Mouse (Mus musculus) ES-Bruce4 (cell line): Measurements from ENCODE around the gene Nmrk1. TPM values are rescaled to one million over a fixed set of nuclear protein-coding genes. Genes with fewer than 3 reads are reported as not detected.

Experiments
- H3K27ac ChIP-seq: 2 replicates; pipeline ENCODE4 v1.5.1; 2012; ENCODE audit warnings: low read length, inconsistent platforms; ENCODE audit not compliant: insufficient read depth
- H3K27me3 ChIP-seq: 2 replicates; pipeline ENCODE4 v1.6.1; 2012; ENCODE audit warnings: mild to moderate bottlenecking, low read length, inconsistent platforms; ENCODE audit not compliant: control insufficient read depth, poor library complexity, insufficient read depth, severe bottlenecking
- H3K36me3 ChIP-seq: 2 replicates; pipeline ENCODE4 v1.6.1; 2012; ENCODE audit warnings: inconsistent platforms, mild to moderate bottlenecking, low read length, moderate library complexity; ENCODE audit not compliant: control insufficient read depth, poor library complexity, insufficient read depth, severe bottlenecking
- H3K4me1 ChIP-seq: one replicate; pipeline ENCODE4 v1.8.1; 2011; ENCODE audit warnings: low read length; ENCODE audit not compliant: control insufficient read depth, insufficient read depth
- H3K4me3 ChIP-seq: 2 replicates; pipeline ENCODE4 v1.5.1; 2011; ENCODE audit warnings: low read depth, mild to moderate bottlenecking, low read length
- H3K9ac ChIP-seq: 2 replicates; pipeline ENCODE4 v1.6.1; 2012; ENCODE audit warnings: low read depth, mild to moderate bottlenecking, inconsistent platforms; ENCODE audit not compliant: poor library complexity, severe bottlenecking
- H3K9me3 ChIP-seq: replicated peaks from 2 replicates; pipeline ENCODE4 v1.6.1; 2012; ENCODE audit warnings: mild to moderate bottlenecking, low read length, inconsistent platforms; ENCODE audit not compliant: control insufficient read depth, poor library complexity, insufficient read depth, severe bottlenecking
- CTCF ChIP-seq: IDR thresholded peaks from one replicate; pipeline ENCODE4 v1.8.1; 2011; ENCODE audit warnings: low read depth, low read length
- EP300 ChIP-seq: IDR thresholded peaks from 2 replicates; pipeline ENCODE4 v1.6.1; 2011; ENCODE audit warnings: low read depth, low read length; ENCODE audit not compliant: insufficient read depth
- POLR2A ChIP-seq: IDR thresholded peaks from one replicate; pipeline ENCODE4 v1.8.1; 2011; ENCODE audit warnings: low read length; ENCODE audit not compliant: insufficient read depth
- polyA plus RNA-seq: library from polyadenylated mRNA; stranded (reverse); fragments of >200 nt; gene quantifications from 2 replicates; pipeline ENCODE4 v1.2.4, GENCODE M21; 2011; ENCODE audit warnings: low read depth; ENCODE audit not compliant: missing spikeins, insufficient read depth, insufficient read length

Nmrk1 gene
- polyA plus RNA-seq, 1 experiment: 20.4 TPM

DNA sequence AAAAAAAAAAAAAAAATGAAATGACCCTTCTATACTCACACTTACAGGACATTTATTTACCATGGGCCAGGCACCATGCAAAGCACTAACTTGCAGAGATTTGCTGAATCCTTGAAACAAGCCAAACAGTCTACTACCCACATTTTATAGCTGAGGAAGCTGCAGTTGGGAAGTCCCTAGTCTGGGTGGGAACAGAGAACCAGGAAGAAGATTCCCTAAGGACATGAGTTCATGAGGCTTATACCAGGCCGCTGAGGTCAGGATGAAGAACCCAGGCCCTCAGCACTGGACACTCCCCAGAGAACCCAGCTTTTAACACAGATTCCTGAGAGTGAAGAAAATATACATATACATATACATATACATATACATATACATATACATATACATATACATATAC, 14.2 kb upstream of the Nmrk1 start:
- no peak overlapping the region for H3K27ac ChIP-seq
- H3K9me3 ChIP-seq: no peaks in the 10 kb centered on the region
- no peak overlapping the region for H3K9ac ChIP-seq
- peaks cover 11% of the 10 kb centered on the region for H3K4me1 ChIP-seq
- H3K4me3 ChIP-seq: no peak overlapping the region
- H3K27me3 ChIP-seq: no peaks in the 10 kb centered on the region
- no peaks in the 10 kb centered on the region for H3K36me3 ChIP-seq
- TF ChIP-seq POLR2A: no peak
- no peak for TF ChIP-seq CTCF
- TF ChIP-seq EP300: no peak

DNA sequence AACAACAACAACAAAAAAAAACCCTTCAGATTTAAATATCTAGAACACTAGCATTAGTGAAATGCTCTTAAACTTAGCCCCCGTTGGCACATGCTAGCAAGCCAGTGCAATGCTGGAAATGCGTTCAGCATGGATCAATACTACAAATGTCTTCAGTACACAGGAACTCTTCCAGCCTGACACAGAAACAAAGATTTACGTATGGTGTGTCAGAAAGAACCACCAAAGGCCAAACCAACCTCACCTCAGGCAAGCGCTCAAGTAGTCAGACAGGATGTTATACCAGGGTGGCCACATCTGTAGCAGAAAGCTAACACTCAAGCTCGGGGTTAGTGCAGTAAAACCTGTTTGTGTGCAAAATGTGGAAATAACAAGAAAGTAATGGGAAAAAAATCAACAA, 12.7 kb upstream of the Nmrk1 start:
- Histone ChIP-seq H3K27ac (0 out of 2 replicates have a peak overlapping the region, but pooled peaks have one; percentile 21), H3K4me3 (no peak overlapping the region), H3K27me3 (no peaks in the 10 kb centered on the region), H3K36me3 (no peaks in the 10 kb centered on the region), H3K4me1 (peaks cover 8% of the 10 kb centered on the region), H3K9me3 (no peaks in the 10 kb centered on the region), H3K9ac (no peak overlapping the region)
- no peak for TF ChIP-seq EP300
- TF ChIP-seq CTCF: no peak
- no peak for TF ChIP-seq POLR2A

GRCm38 (mm10) chr19:18619691-18620090, 12.1 kb upstream of the Nmrk1 start:
- Histone ChIP-seq H3K4me3 (no peak overlapping the region), H3K27ac (no peak overlapping the region), H3K9ac (no peak overlapping the region), H3K27me3 (no peaks in the 10 kb centered on the region), H3K4me1 (peaks cover 5% of the 10 kb centered on the region), H3K36me3 (no peaks in the 10 kb centered on the region), H3K9me3 (no peaks in the 10 kb centered on the region)
- TF ChIP-seq CTCF (no peak), EP300 (no peak), POLR2A (no peak)

- H3K4me3 ChIP-seq: no peak overlapping the region
- H3K27ac ChIP-seq: no peak overlapping the region
- no peaks in the 10 kb centered on the region for H3K27me3 ChIP-seq
- peaks cover 6% of the 10 kb centered on the region for H3K4me1 ChIP-seq
- no peak for TF ChIP-seq CTCF
- no peak for TF ChIP-seq EP300
- TF ChIP-seq POLR2A: no peak
- H3K9ac ChIP-seq: no peak overlapping the region
- H3K9me3 ChIP-seq: no peaks in the 10 kb centered on the region
- H3K36me3 ChIP-seq: no peaks in the 10 kb centered on the region
These were observed 7.9 kb upstream of the Nmrk1 start for GRCm38 (mm10) chr19:18623894-18624293.

GRCm38 (mm10) chr19:18629589-18629988, 2.2 kb upstream of the Nmrk1 start:
- Histone ChIP-seq H3K27ac (no peak overlapping the region), H3K36me3 (no peaks in the 10 kb centered on the region), H3K9ac (0 out of 2 replicates have a peak overlapping the region, but pooled peaks have one; percentile 54), H3K4me3 (no peak overlapping the region; the same call in 1 of the 2 replicates), H3K27me3 (no peaks in the 10 kb centered on the region), H3K4me1 (peaks cover 6% of the 10 kb centered on the region), H3K9me3 (no peaks in the 10 kb centered on the region)
- TF ChIP-seq CTCF: no peak
- no peak for TF ChIP-seq POLR2A
- no peak for TF ChIP-seq EP300

- Histone ChIP-seq H3K4me3 (peak overlapping the region; percentile 79), H3K36me3 (no peaks in the 10 kb centered on the region), H3K27me3 (no peaks in the 10 kb centered on the region), H3K4me1 (peaks cover 6% of the 10 kb centered on the region), H3K9me3 (no peaks in the 10 kb centered on the region), H3K9ac (peak overlapping the region; percentile 47), H3K27ac (peak overlapping the region; percentile 68)
- TF ChIP-seq EP300: peak; percentile 89
- no peak for TF ChIP-seq CTCF
These were observed 1.3 kb upstream of the Nmrk1 start for GRCm38 (mm10) chr19:18630221-18631119.
